In genomic region chr4:58173401-58173800, GRCm38 (mm10) we compare ENCODE assay signal across 17 mouse cellular contexts. TPM values are rescaled to one million over a fixed set of nuclear protein-coding genes. Genes with fewer than 3 reads are reported as not detected.
A peak's percentile ranks its signal among the peaks of the same experiment; 100 is the strongest.
DNase-seq lines count a peak whose midpoint lies in the region; ATAC-seq and TF ChIP-seq lines count a peak whose summit lies in the region.
"Had no signal": no experiment of that assay in that cellular context is flagged by ENCODE, and none has a peak within 500 bp of the region (broad histone marks: within the 10 kb centered on the region; RNA-seq: fewer than 3 reads in every experiment).

No protein-coding gene starts in this region.

- H3K9ac ChIP-seq in hindbrain, embryonic 16.5 days (ENCODE audit: low read depth, low read length) = no peak overlapping the region
- H3K9ac ChIP-seq: embryonic facial prominence, embryonic 12.5 days; forebrain, embryonic 13.5 days; forebrain, embryonic 15.5 days; forebrain, postnatal 0 days had no signal

- no peaks in the 10 kb centered on the region for H3K36me3 ChIP-seq in hindbrain, embryonic 16.5 days (ENCODE audit: control insufficient read depth, insufficient read depth, low read length)
- H3K36me3 ChIP-seq: embryonic facial prominence, embryonic 10.5 days; forebrain, embryonic 15.5 days had no signal

- ATAC-seq in cerebellum, adult (ENCODE audit: insufficient number of reproducible peaks, low FRiP score, low TSS enrichment) = no peak
- ATAC-seq in hindbrain, embryonic 16.5 days = no peak
- ATAC-seq: forebrain, embryonic 13.5 days; forebrain, embryonic 15.5 days; forebrain, postnatal 0 days had no signal

- peaks cover 25% of the 10 kb centered on the region for H3K4me1 ChIP-seq in cerebellum, adult 2 months (ENCODE audit: control insufficient read depth, insufficient read depth, low read length)
- H3K4me1 ChIP-seq in hindbrain, embryonic 16.5 days (ENCODE audit: control insufficient read depth, insufficient read depth, low read depth, low read length) = no peaks in the 10 kb centered on the region
- H3K4me1 ChIP-seq: embryonic facial prominence, embryonic 12.5 days; forebrain, embryonic 13.5 days; forebrain, embryonic 15.5 days had no signal

- H3K27me3 ChIP-seq in cerebellum, adult 2 months (ENCODE audit: control insufficient read depth, insufficient read depth, low read length) = no peaks in the 10 kb centered on the region
- no peaks in the 10 kb centered on the region for H3K27me3 ChIP-seq in hindbrain, embryonic 16.5 days (replicated peaks; ENCODE audit: control insufficient read depth, insufficient read depth, low read length)
- H3K27me3 ChIP-seq: embryonic facial prominence, embryonic 12.5 days; forebrain, embryonic 13.5 days; forebrain, embryonic 15.5 days had no signal

- H3K9me3 ChIP-seq in hindbrain, embryonic 16.5 days (ENCODE audit: control insufficient read depth, low read length) = no peaks in the 10 kb centered on the region
- H3K9me3 ChIP-seq: embryonic facial prominence, embryonic 10.5 days; embryonic facial prominence, embryonic 12.5 days; forebrain, embryonic 13.5 days; forebrain, embryonic 15.5 days had no signal

- no peak overlapping the region for H3K4me2 ChIP-seq in hindbrain, embryonic 16.5 days (ENCODE audit: low read length)
- H3K4me2 ChIP-seq: embryonic facial prominence, embryonic 12.5 days; forebrain, embryonic 13.5 days; forebrain, embryonic 15.5 days had no signal

- 33% methylated on average over 6 of the region's 6 CpGs for WGBS in cerebellum, adult 2 months
- 70% methylated on average over 6 of the region's 6 CpGs for WGBS in hindbrain, embryonic 16.5 days

- intact Hi-C loops in heart, postnatal 10 days (cut with DNase I) = no loop called here

- peak overlapping the region; percentile 58 for H3K27ac ChIP-seq in cerebellum, adult 2 months (ENCODE audit: insufficient read depth, low read length)
- no peak overlapping the region for H3K27ac ChIP-seq in hindbrain, embryonic 16.5 days (ENCODE audit: low read depth, low read length)
- H3K27ac ChIP-seq: embryonic facial prominence, embryonic 10.5 days; embryonic facial prominence, embryonic 12.5 days; forebrain, embryonic 13.5 days; forebrain, embryonic 15.5 days had no signal

- DNase-seq in cerebellum, adult 2 months = peak in 1 of 2 experiments; percentile 53
- DNase-seq in cerebellum, adult 9-11 months = peak; percentile 58
- no peak for DNase-seq in cerebellum, postnatal 4 days (ENCODE audit: low spot score in 2 of 2)
- DNase-seq in heart, adult 11 months = peak; percentile 18
- DNase-seq in heart, postnatal 10 days = no peak
- DNase-seq: adrenal gland, adult 2 months; adrenal gland, postnatal 10 days; adrenal gland, postnatal 25 days; cerebellum, adult 8-10 months; forebrain, postnatal 0 days had no signal

- no peak for TF ChIP-seq CTCF in cerebellum, adult 2 months (IDR thresholded peaks at IDR 0.05; ENCODE audit: borderline replicate concordance, insufficient read depth, low read depth, low read length)

- no peak for TF ChIP-seq POLR2A in cerebellum, adult 2 months (IDR thresholded peaks at IDR 0.05; ENCODE audit: borderline replicate concordance, insufficient read depth, low read length)

- H3K4me3 ChIP-seq in cerebellum, adult 2 months (replicated peaks; ENCODE audit: insufficient read depth, low read depth, low read length) = no peak overlapping the region
- no peak overlapping the region for H3K4me3 ChIP-seq in hindbrain, embryonic 16.5 days (ENCODE audit: low read length)
- H3K4me3 ChIP-seq: embryonic facial prominence, embryonic 10.5 days; embryonic facial prominence, embryonic 12.5 days; forebrain, embryonic 13.5 days; forebrain, embryonic 15.5 days had no signal

RNA-seq across cellular contexts. Expression of gene Svep1, which starts 33.3 kb away (rescaled TPM):
- 10.1 and 11.6 TPM in 2 replicates for polyA plus RNA-seq in cerebellum, adult 2 months (2012; rRNA removed)
- total RNA-seq in heart, postnatal 10 days (2021) = 10 to 100 TPM; 11.0 to 12.1 TPM
- polyA plus RNA-seq in hindbrain, embryonic 16.5 days (2015; fragmentation: Nextera tagmentation; extraction: Ambion mirVana) = 1.2 and 1.5 TPM in 2 replicates
- total RNA-seq: MEL had no signal

Comparison
In these comparisons a context has a peak if more than half of its experiments do, and no peak if none do; other contexts are left out.
1. DNase-seq: peak in cerebellum, adult 9-11 months (single experiment) and heart, adult 11 months (single experiment); none in cerebellum, postnatal 4 days (0 of 2) and heart, postnatal 10 days (0 of 2).